Mouse (Mus musculus): ENCODE measurements at regions not wholly inside any gene's neighbourhood (a gene's known extent, or its start where the extent isn't known, plus 50 kb on each side); places are given as distances from the start of the nearest gene placed in this dataset.

- no peak for DNase-seq (ENCODE audit: low read depth in 1 of 2, low spot score in 2 of 2)
Observed at GRCm38 (mm10) chr9:33180066-33180465, 544.0 kb downstream of the Ets1 start.

- no peak for DNase-seq (ENCODE audit: low read depth in 1 of 2, low spot score in 2 of 2)
Observed at GRCm38 (mm10) chr9:33187187-33187586, 551.2 kb downstream of the Ets1 start.

GRCm38 (mm10) chr9:33209083-33209482 is 573.1 kb downstream of the Ets1 start:
- no peak for DNase-seq (ENCODE audit: low read depth in 1 of 2, low spot score in 2 of 2)

- no peak for DNase-seq (ENCODE audit: low read depth in 1 of 2, low spot score in 2 of 2)
Observed at GRCm38 (mm10) chr9:33214523-33214922, 578.5 kb downstream of the Ets1 start.

- DNase-seq (ENCODE audit: low read depth in 1 of 2, low spot score in 2 of 2): no peak
Observed at GRCm38 (mm10) chr9:33220981-33221380, 585.0 kb downstream of the Ets1 start.

GRCm38 (mm10) chr9:33222066-33222805 is 586.2 kb downstream of the Ets1 start:
- DNase-seq (ENCODE audit: low read depth in 1 of 2, low spot score in 2 of 2): no peak

GRCm38 (mm10) chr9:33233699-33234131 is 597.7 kb downstream of the Ets1 start:
- no peak for DNase-seq (ENCODE audit: low read depth in 1 of 2, low spot score in 2 of 2)

- DNase-seq (ENCODE audit: low read depth in 1 of 2, low spot score in 2 of 2): no peak
Observed at GRCm38 (mm10) chr9:33238190-33238589, 602.2 kb downstream of the Ets1 start.

GRCm38 (mm10) chr9:33238846-33239245 is 602.8 kb downstream of the Ets1 start:
- DNase-seq (ENCODE audit: low read depth in 1 of 2, low spot score in 2 of 2): no peak

- DNase-seq (ENCODE audit: low read depth in 1 of 2, low spot score in 2 of 2): no peak
Observed at GRCm38 (mm10) chr9:33240506-33240905, 604.5 kb downstream of the Ets1 start.

- no peak for DNase-seq (ENCODE audit: low read depth in 1 of 2, low spot score in 2 of 2)
Observed at GRCm38 (mm10) chr9:33240914-33241635, 605.1 kb downstream of the Ets1 start.

- DNase-seq (ENCODE audit: low read depth in 1 of 2, low spot score in 2 of 2): no peak
Observed at GRCm38 (mm10) chr9:33246932-33247331, 610.9 kb downstream of the Ets1 start.

- DNase-seq (ENCODE audit: low read depth in 1 of 2, low spot score in 2 of 2): no peak
Observed at GRCm38 (mm10) chr9:33258241-33258640, 622.2 kb downstream of the Ets1 start.

GRCm38 (mm10) chr9:33260171-33260570 is 624.1 kb downstream of the Ets1 start:
- DNase-seq (ENCODE audit: low read depth in 1 of 2, low spot score in 2 of 2): no peak

GRCm38 (mm10) chr9:33289381-33289780 is 653.4 kb downstream of the Ets1 start:
- DNase-seq (ENCODE audit: low read depth in 1 of 2, low spot score in 2 of 2): no peak

GRCm38 (mm10) chr9:33292116-33292515 is 656.1 kb downstream of the Ets1 start:
- no peak for DNase-seq (ENCODE audit: low read depth in 1 of 2, low spot score in 2 of 2)

- DNase-seq (ENCODE audit: low read depth in 1 of 2, low spot score in 2 of 2): no peak
Observed at GRCm38 (mm10) chr9:33295925-33296324, 659.9 kb downstream of the Ets1 start.

- no peak for DNase-seq (ENCODE audit: low read depth in 1 of 2, low spot score in 2 of 2)
Observed at GRCm38 (mm10) chr9:33319525-33320025, 683.6 kb downstream of the Ets1 start.

- no peak for DNase-seq (ENCODE audit: low read depth in 1 of 2, low spot score in 2 of 2)
Observed at GRCm38 (mm10) chr9:33327722-33328121, 691.7 kb downstream of the Ets1 start.

GRCm38 (mm10) chr9:33350258-33350657 is 714.2 kb downstream of the Ets1 start:
- no peak for DNase-seq (ENCODE audit: low read depth in 1 of 2, low spot score in 2 of 2)

GRCm38 (mm10) chr9:33356621-33357020 is 720.6 kb downstream of the Ets1 start:
- DNase-seq (ENCODE audit: low read depth in 1 of 2, low spot score in 2 of 2): no peak

- no peak for DNase-seq (ENCODE audit: low read depth in 1 of 2, low spot score in 2 of 2)
Observed at GRCm38 (mm10) chr9:33360966-33361365, 724.9 kb downstream of the Ets1 start.
